Mouse (Mus musculus) intestine, embryonic 15.5 days (tissue): ENCODE data around the gene Ankfy1. TPM values are rescaled to one million over a fixed set of nuclear protein-coding genes. Genes with fewer than 3 reads are reported as not detected.

Experiments
- ATAC-seq: fragments of 200-750 bp; cut with Nextera tagmentation; 2 replicates; pipeline ENCODE4 v1.8.0; 2017; ENCODE audit warnings: moderate TSS enrichment, moderate library complexity
- H3K27ac ChIP-seq: fragments of 300-500 bp; sonication (generic); 2 replicates; pipeline ENCODE4 v1.5.1; 2015; ENCODE audit warnings: mild to moderate bottlenecking, inconsistent platforms
- H3K27me3 ChIP-seq: fragments of 300-500 bp; sonication (generic); replicated peaks from 2 replicates; pipeline ENCODE4 v1.6.1; 2015; ENCODE audit warnings: inconsistent platforms
- H3K36me3 ChIP-seq: fragments of 300-500 bp; sonication (generic); 2 replicates; pipeline ENCODE4 v1.6.1; 2015; ENCODE audit warnings: inconsistent platforms
- H3K4me1 ChIP-seq: fragments of 300-500 bp; sonication (generic); replicated peaks from 2 replicates; pipeline ENCODE4 v1.6.1; 2015; ENCODE audit warnings: inconsistent platforms
- H3K4me2 ChIP-seq: fragments of 300-500 bp; sonication (generic); replicated peaks from 2 replicates; pipeline ENCODE4 v1.6.1; 2015; ENCODE audit warnings: mild to moderate bottlenecking, inconsistent platforms
- H3K4me3 ChIP-seq: fragments of 300-500 bp; sonication (generic); replicated peaks from 2 replicates; pipeline ENCODE4 v1.5.1; 2015; ENCODE audit warnings: inconsistent platforms
- H3K9ac ChIP-seq: fragments of 300-500 bp; sonication (generic); 2 replicates; pipeline ENCODE4 v1.6.1; 2015; ENCODE audit warnings: inconsistent platforms
- H3K9me3 ChIP-seq: fragments of 300-500 bp; sonication (generic); 2 replicates; pipeline ENCODE4 v1.6.1; 2016; ENCODE audit warnings: inconsistent platforms
- WGBS: fragments of 180-500 bp; shearing (Covaris S2); methylation state at CpG from one replicate; pipeline ENCODE4 v1.1.7; 2015; 5-methylcytosine and 5-hydroxymethylcytosine counted together
- polyA plus RNA-seq: library from polyadenylated mRNA; unstranded; fragments of >200 nt; fragmentation: Nextera tagmentation; extraction: Ambion mirVana; gene quantifications from 2 replicates; pipeline ENCODE4 v1.2.1, GENCODE M21; 2015

Ankfy1 gene
- 19.0 and 20.1 TPM in 2 replicates for polyA plus RNA-seq

GRCm38 (mm10) chr11:72689551-72690510, at the start of gene Ankfy1:
Gene Ankfy1, plus strand, starts transcription at chr11:72690006.
- H3K36me3 ChIP-seq: no peaks in the 10 kb centered on the region
- peak; percentile 98 for ATAC-seq
- no peaks in the 10 kb centered on the region for H3K9me3 ChIP-seq
- WGBS: under 1% methylated on average over 56 of the region's 56 CpGs
- H3K9ac ChIP-seq: peak within 1 kb of the TSS; percentile 78
- H3K4me1 ChIP-seq: peaks cover 5% of the 10 kb centered on the region; the same call in 1 of the 2 replicates
- H3K4me3 ChIP-seq: peak within 1 kb of the TSS; percentile 81
- peak within 1 kb of the TSS; percentile 65 for H3K4me2 ChIP-seq
- H3K27me3 ChIP-seq: no peaks in the 10 kb centered on the region
- peak within 1 kb of the TSS; percentile 68 for H3K27ac ChIP-seq

GRCm38 (mm10) chr11:72642730-72643129, 47.1 kb upstream of the Ankfy1 start:
- no peaks in the 10 kb centered on the region for H3K36me3 ChIP-seq
- H3K9me3 ChIP-seq: no peaks in the 10 kb centered on the region
- H3K27me3 ChIP-seq: no peaks in the 10 kb centered on the region
- H3K4me1 ChIP-seq: no peaks in the 10 kb centered on the region
- no peak for ATAC-seq
- no peak overlapping the region for H3K27ac ChIP-seq
- WGBS: 75% methylated on average over 4 of the region's 4 CpGs
- no peak overlapping the region for H3K4me3 ChIP-seq
- H3K9ac ChIP-seq: no peak overlapping the region
- H3K4me2 ChIP-seq: no peak overlapping the region

GRCm38 (mm10) chr11:72645386-72645785, 44.4 kb upstream of the Ankfy1 start:
- no peak overlapping the region for H3K9ac ChIP-seq
- H3K4me3 ChIP-seq: no peak overlapping the region
- H3K4me1 ChIP-seq: no peaks in the 10 kb centered on the region
- 73% methylated on average over 5 of the region's 5 CpGs for WGBS
- H3K9me3 ChIP-seq: no peaks in the 10 kb centered on the region
- no peaks in the 10 kb centered on the region for H3K27me3 ChIP-seq
- ATAC-seq: no peak
- H3K4me2 ChIP-seq: no peak overlapping the region
- H3K36me3 ChIP-seq: no peaks in the 10 kb centered on the region
- no peak overlapping the region for H3K27ac ChIP-seq

GRCm38 (mm10) chr11:72650347-72650746, 39.5 kb upstream of the Ankfy1 start:
- Histone ChIP-seq H3K36me3 (no peaks in the 10 kb centered on the region), H3K9ac (no peak overlapping the region), H3K4me3 (no peak overlapping the region), H3K9me3 (no peaks in the 10 kb centered on the region), H3K4me1 (no peaks in the 10 kb centered on the region), H3K4me2 (no peak overlapping the region), H3K27ac (no peak overlapping the region), H3K27me3 (no peaks in the 10 kb centered on the region)
- WGBS: 78% methylated on average over 2 of the region's 2 CpGs
- ATAC-seq: no peak

- Histone ChIP-seq H3K4me2 (no peak overlapping the region), H3K36me3 (no peaks in the 10 kb centered on the region), H3K9ac (no peak overlapping the region), H3K4me1 (no peaks in the 10 kb centered on the region), H3K27me3 (no peaks in the 10 kb centered on the region), H3K9me3 (no peaks in the 10 kb centered on the region), H3K27ac (no peak overlapping the region), H3K4me3 (no peak overlapping the region)
- no peak for ATAC-seq
Measured at GRCm38 (mm10) chr11:72659918-72660317, 29.9 kb upstream of the Ankfy1 start.

GRCm38 (mm10) chr11:72660359-72660758, 29.4 kb upstream of the Ankfy1 start:
- H3K36me3 ChIP-seq: no peaks in the 10 kb centered on the region
- WGBS: 94% methylated on average over 1 of the region's 1 CpGs
- H3K4me2 ChIP-seq: no peak overlapping the region
- no peaks in the 10 kb centered on the region for H3K27me3 ChIP-seq
- ATAC-seq: no peak
- no peak overlapping the region for H3K27ac ChIP-seq
- H3K4me3 ChIP-seq: no peak overlapping the region
- no peaks in the 10 kb centered on the region for H3K4me1 ChIP-seq
- H3K9ac ChIP-seq: no peak overlapping the region
- H3K9me3 ChIP-seq: no peaks in the 10 kb centered on the region

- Histone ChIP-seq H3K4me3 (no peak overlapping the region), H3K4me1 (no peaks in the 10 kb centered on the region), H3K9ac (no peak overlapping the region), H3K27ac (no peak overlapping the region), H3K36me3 (no peaks in the 10 kb centered on the region), H3K27me3 (no peaks in the 10 kb centered on the region), H3K9me3 (no peaks in the 10 kb centered on the region), H3K4me2 (no peak overlapping the region)
- ATAC-seq: no peak
- 87% methylated on average over 4 of the region's 4 CpGs for WGBS
Measured at GRCm38 (mm10) chr11:72664641-72665040, 25.2 kb upstream of the Ankfy1 start.

- Histone ChIP-seq H3K27ac (no peak overlapping the region), H3K4me3 (no peak overlapping the region), H3K4me1 (no peaks in the 10 kb centered on the region), H3K9me3 (no peaks in the 10 kb centered on the region), H3K27me3 (no peaks in the 10 kb centered on the region), H3K36me3 (no peaks in the 10 kb centered on the region), H3K4me2 (no peak overlapping the region), H3K9ac (no peak overlapping the region)
- ATAC-seq: no peak
Measured at GRCm38 (mm10) chr11:72670634-72671033, 19.2 kb upstream of the Ankfy1 start.

- no peak overlapping the region for H3K9ac ChIP-seq
- ATAC-seq: no peak
- H3K27me3 ChIP-seq: no peaks in the 10 kb centered on the region
- no peaks in the 10 kb centered on the region for H3K9me3 ChIP-seq
- H3K4me2 ChIP-seq: no peak overlapping the region
- no peaks in the 10 kb centered on the region for H3K36me3 ChIP-seq
- 65% methylated on average over 6 of the region's 6 CpGs for WGBS
- H3K27ac ChIP-seq: no peak overlapping the region
- no peak overlapping the region for H3K4me3 ChIP-seq
- H3K4me1 ChIP-seq: no peaks in the 10 kb centered on the region
Measured at GRCm38 (mm10) chr11:72671294-72671988, 18.4 kb upstream of the Ankfy1 start.

- no peak overlapping the region for H3K27ac ChIP-seq
- H3K36me3 ChIP-seq: no peaks in the 10 kb centered on the region
- no peak for ATAC-seq
- WGBS: 78% methylated on average over 1 of the region's 1 CpGs
- H3K4me2 ChIP-seq: no peak overlapping the region
- no peak overlapping the region for H3K4me3 ChIP-seq
- no peaks in the 10 kb centered on the region for H3K4me1 ChIP-seq
- no peak overlapping the region for H3K9ac ChIP-seq
- H3K27me3 ChIP-seq: no peaks in the 10 kb centered on the region
- H3K9me3 ChIP-seq: no peaks in the 10 kb centered on the region
Measured at GRCm38 (mm10) chr11:72672438-72672837, 17.4 kb upstream of the Ankfy1 start.

GRCm38 (mm10) chr11:72675280-72675679, 14.5 kb upstream of the Ankfy1 start:
- WGBS: 75% methylated on average over 2 of the region's 2 CpGs
- Histone ChIP-seq H3K4me1 (no peaks in the 10 kb centered on the region), H3K4me3 (no peak overlapping the region), H3K27ac (no peak overlapping the region), H3K27me3 (no peaks in the 10 kb centered on the region), H3K4me2 (no peak overlapping the region), H3K9me3 (no peaks in the 10 kb centered on the region), H3K36me3 (no peaks in the 10 kb centered on the region), H3K9ac (no peak overlapping the region)
- ATAC-seq: no peak

GRCm38 (mm10) chr11:72680726-72681125, 9.1 kb upstream of the Ankfy1 start:
- H3K36me3 ChIP-seq: no peaks in the 10 kb centered on the region
- no peak for ATAC-seq

More at GRCm38 (mm10) chr11:72680726-72681125, 9.1 kb upstream of the Ankfy1 start:
- Histone ChIP-seq H3K27me3 (no peaks in the 10 kb centered on the region), H3K9ac (no peak overlapping the region), H3K9me3 (no peaks in the 10 kb centered on the region), H3K4me1 (no peaks in the 10 kb centered on the region), H3K4me3 (no peak overlapping the region), H3K27ac (no peak overlapping the region), H3K4me2 (no peak overlapping the region)
